Mouse (Mus musculus) liver, embryonic 11.5 days (tissue): Measurements from ENCODE around the gene Vamp2. TPM values are rescaled to one million over a fixed set of nuclear protein-coding genes. Genes with fewer than 3 reads are reported as not detected.
A peak's percentile ranks its signal among the peaks of the same experiment; 100 is the strongest.

Experiments used
- ATAC-seq: fragments of 200-750 bp; cut with Nextera tagmentation; replicated peaks from 2 replicates; pipeline ENCODE4 v1.8.0; 2017; ENCODE audit warnings: moderate number of reproducible peaks, mild to moderate bottlenecking, moderate TSS enrichment, moderate library complexity; ENCODE audit not compliant: low FRiP score
- DNase-seq: peaks from one replicate; pipeline ENCODE4 v3.0.0-alpha.2; 2017; ENCODE audit warnings: low spot score
- H3K27ac ChIP-seq: fragments of 300-500 bp; sonication (generic); 2 replicates; pipeline ENCODE4 v1.5.1; 2014; ENCODE audit warnings: mild to moderate bottlenecking, low read depth, low read length, control low read depth
- H3K27me3 ChIP-seq: fragments of 300-500 bp; sonication (generic); replicated peaks from 2 replicates; pipeline ENCODE4 v1.6.1; 2014; ENCODE audit warnings: low read length, mixed read lengths; ENCODE audit not compliant: control insufficient read depth, insufficient read depth
- H3K36me3 ChIP-seq: fragments of 300-500 bp; sonication (generic); 2 replicates; pipeline ENCODE4 v1.6.1; 2014; ENCODE audit warnings: mild to moderate bottlenecking, low read length, moderate library complexity, mixed read lengths; ENCODE audit not compliant: control insufficient read depth, insufficient read depth
- H3K4me1 ChIP-seq: fragments of 300-500 bp; sonication (generic); replicated peaks from 2 replicates; pipeline ENCODE4 v1.6.1; 2014; ENCODE audit warnings: low read length, mixed read lengths; ENCODE audit not compliant: control insufficient read depth, insufficient read depth
- H3K4me2 ChIP-seq: fragments of 300-500 bp; sonication (generic); 2 replicates; pipeline ENCODE4 v1.6.1; 2014; ENCODE audit warnings: mild to moderate bottlenecking, control low read depth, moderate library complexity
- H3K4me3 ChIP-seq: fragments of 300-500 bp; sonication (generic); 2 replicates; pipeline ENCODE4 v1.5.1; 2014; ENCODE audit warnings: low read depth, low read length, control low read depth
- H3K9ac ChIP-seq: fragments of 300-500 bp; sonication (generic); 2 replicates; pipeline ENCODE4 v1.6.1; 2014; ENCODE audit warnings: low read depth, low read length, control low read depth
- H3K9me3 ChIP-seq: fragments of 300-500 bp; sonication (generic); 2 replicates; pipeline ENCODE4 v1.6.1; 2016; ENCODE audit warnings: low read length, inconsistent platforms, mixed read lengths; ENCODE audit not compliant: control insufficient read depth
- WGBS: fragments of 180-500 bp; shearing (Covaris S2); extraction: QIAGEN DNeasy Blood & Tissue Kit; methylation state at CpG from one replicate; pipeline ENCODE4 v1.1.7; 2014; 5-methylcytosine and 5-hydroxymethylcytosine counted together
- polyA plus RNA-seq: library from polyadenylated mRNA; unstranded; fragments of >200 nt; fragmentation: Nextera tagmentation; extraction: Ambion mirVana; gene quantifications from 2 replicates; pipeline ENCODE4 v1.2.1, GENCODE M21; 2014

The Vamp2 gene
- polyA plus RNA-seq, 1 experiment from 2014 or later: 56.0 TPM

- Histone ChIP-seq H3K27me3 (no peaks in the 10 kb centered on the region), H3K4me2 (no peak overlapping the region), H3K9me3 (no peaks in the 10 kb centered on the region), H3K4me3 (no peak overlapping the region), H3K27ac (no peak overlapping the region), H3K36me3 (peaks cover 39% of the 10 kb centered on the region), H3K4me1 (peaks cover 13% of the 10 kb centered on the region), H3K9ac (no peak overlapping the region)
- 87% methylated on average over 6 of the region's 6 CpGs for WGBS
- ATAC-seq (no peak), DNase-seq (no peak)
Measured at GRCm38 (mm10) chr11:69105227-69105626, 16.9 kb downstream of the Vamp2 start.

GRCm38 (mm10) chr11:69105796-69106195 lies 17.5 kb downstream of the Vamp2 start:
- no peak overlapping the region for H3K4me2 ChIP-seq
- no peak overlapping the region for H3K27ac ChIP-seq
- DNase-seq (no peak), ATAC-seq (no peak)
- no peak overlapping the region for H3K9ac ChIP-seq
- H3K27me3 ChIP-seq: no peaks in the 10 kb centered on the region
- no peaks in the 10 kb centered on the region for H3K9me3 ChIP-seq
- H3K4me3 ChIP-seq: no peak overlapping the region
- peaks cover 7% of the 10 kb centered on the region for H3K4me1 ChIP-seq
- H3K36me3 ChIP-seq: peaks cover 38% of the 10 kb centered on the region
- 72% methylated on average over 2 of the region's 2 CpGs for WGBS

- ATAC-seq (no peak), DNase-seq (no peak)
- Histone ChIP-seq H3K9me3 (no peaks in the 10 kb centered on the region), H3K4me3 (no peak overlapping the region), H3K36me3 (peaks cover 33% of the 10 kb centered on the region), H3K4me1 (peaks cover 8% of the 10 kb centered on the region), H3K27ac (no peak overlapping the region), H3K4me2 (no peak overlapping the region), H3K9ac (no peak overlapping the region), H3K27me3 (no peaks in the 10 kb centered on the region)
- 93% methylated on average over 11 of the region's 11 CpGs for WGBS
Measured at GRCm38 (mm10) chr11:69106299-69106698, 18.0 kb downstream of the Vamp2 start.

- no peak overlapping the region for H3K9ac ChIP-seq
- H3K4me1 ChIP-seq: peaks cover 13% of the 10 kb centered on the region
- no peak overlapping the region for H3K4me2 ChIP-seq
- DNase-seq (no peak), ATAC-seq (no peak)
- 0 out of 2 replicates have a peak overlapping the region, but pooled peaks have one; percentile 2 for H3K4me3 ChIP-seq
- WGBS: 89% methylated on average over 11 of the region's 11 CpGs
- H3K36me3 ChIP-seq: peaks cover 30% of the 10 kb centered on the region
- H3K27me3 ChIP-seq: no peaks in the 10 kb centered on the region
- no peak overlapping the region for H3K27ac ChIP-seq
- no peaks in the 10 kb centered on the region for H3K9me3 ChIP-seq
Measured at GRCm38 (mm10) chr11:69106842-69107241, 18.6 kb downstream of the Vamp2 start.

- H3K4me2 ChIP-seq: no peak overlapping the region
- H3K4me1 ChIP-seq: peaks cover 14% of the 10 kb centered on the region
- DNase-seq (no peak), ATAC-seq (no peak)
- H3K27me3 ChIP-seq: no peaks in the 10 kb centered on the region
- H3K27ac ChIP-seq: no peak overlapping the region
- no peak overlapping the region for H3K9ac ChIP-seq
- WGBS: 83% methylated on average over 11 of the region's 11 CpGs
- 0 out of 2 replicates have a peak overlapping the region, but pooled peaks have one; percentile 11 for H3K4me3 ChIP-seq
- H3K36me3 ChIP-seq: peaks cover 30% of the 10 kb centered on the region
- H3K9me3 ChIP-seq: no peaks in the 10 kb centered on the region
Measured at GRCm38 (mm10) chr11:69107676-69108075, 19.4 kb downstream of the Vamp2 start.

GRCm38 (mm10) chr11:69108223-69108622 lies 19.9 kb downstream of the Vamp2 start:
- 94% methylated on average over 9 of the region's 9 CpGs for WGBS
- no peak overlapping the region for H3K9ac ChIP-seq
- H3K27ac ChIP-seq: no peak overlapping the region
- H3K27me3 ChIP-seq: no peaks in the 10 kb centered on the region
- ATAC-seq (no peak), DNase-seq (no peak)
- H3K9me3 ChIP-seq: no peaks in the 10 kb centered on the region
- H3K4me2 ChIP-seq: no peak overlapping the region
- H3K4me1 ChIP-seq: peaks cover 14% of the 10 kb centered on the region
- no peak overlapping the region for H3K4me3 ChIP-seq
- H3K36me3 ChIP-seq: peaks cover 30% of the 10 kb centered on the region

- H3K9ac ChIP-seq: no peak overlapping the region
- ATAC-seq (no peak), DNase-seq (no peak)
- no peaks in the 10 kb centered on the region for H3K9me3 ChIP-seq
- H3K4me3 ChIP-seq: peak overlapping the region; percentile 61
- no peaks in the 10 kb centered on the region for H3K27me3 ChIP-seq
- H3K4me1 ChIP-seq: peaks cover 14% of the 10 kb centered on the region
- peaks cover 26% of the 10 kb centered on the region for H3K36me3 ChIP-seq
- WGBS: 81% methylated on average over 13 of the region's 13 CpGs
- H3K4me2 ChIP-seq: peak overlapping the region; percentile 82
- no peak overlapping the region for H3K27ac ChIP-seq
Measured at GRCm38 (mm10) chr11:69109032-69109900, 21.0 kb downstream of the Vamp2 start.

GRCm38 (mm10) chr11:69110319-69111046 lies 22.2 kb downstream of the Vamp2 start:
- H3K27me3 ChIP-seq: no peaks in the 10 kb centered on the region
- DNase-seq: peak; percentile 98
- peak overlapping the region; percentile 61 for H3K4me3 ChIP-seq
- peaks cover 22% of the 10 kb centered on the region for H3K36me3 ChIP-seq
- peak overlapping the region; percentile 43 for H3K27ac ChIP-seq
- peak overlapping the region; percentile 62 for H3K9ac ChIP-seq
- under 1% methylated on average over 30 of the region's 30 CpGs for WGBS
- H3K4me2 ChIP-seq: peak overlapping the region; percentile 82
- peak; percentile 78 for ATAC-seq
- H3K9me3 ChIP-seq: no peaks in the 10 kb centered on the region
- H3K4me1 ChIP-seq: peaks cover 14% of the 10 kb centered on the region
